Mouse (Mus musculus): ENCODE data around the gene Strn4.

GRCm38 (mm10) chr7:16775888-16776287 is 39.8 kb upstream of the Strn4 start:
- TF ChIP-seq CTCF (IDR thresholded peaks at IDR 0.05) (no peak), POLR2A (IDR thresholded peaks at IDR 0.05; ENCODE audit: insufficient read depth, low read depth, low read length) (no peak), EP300 (IDR thresholded peaks at IDR 0.05; ENCODE audit: insufficient read depth, low read depth, low read length) (no peak)

All from heart, adult 2 months (tissue).